Mouse (Mus musculus) ES-Bruce4 (cell line): ENCODE results near the gene Ercc4.

Experiments
- CTCF ChIP-seq: IDR thresholded peaks from one replicate; pipeline ENCODE4 v1.8.1; 2011; ENCODE audit warnings: low read depth, low read length
- EP300 ChIP-seq: IDR thresholded peaks from 2 replicates; pipeline ENCODE4 v1.6.1; 2011; ENCODE audit warnings: low read depth, low read length; ENCODE audit not compliant: insufficient read depth
- POLR2A ChIP-seq: IDR thresholded peaks from one replicate; pipeline ENCODE4 v1.8.1; 2011; ENCODE audit warnings: low read length; ENCODE audit not compliant: insufficient read depth

DNA sequence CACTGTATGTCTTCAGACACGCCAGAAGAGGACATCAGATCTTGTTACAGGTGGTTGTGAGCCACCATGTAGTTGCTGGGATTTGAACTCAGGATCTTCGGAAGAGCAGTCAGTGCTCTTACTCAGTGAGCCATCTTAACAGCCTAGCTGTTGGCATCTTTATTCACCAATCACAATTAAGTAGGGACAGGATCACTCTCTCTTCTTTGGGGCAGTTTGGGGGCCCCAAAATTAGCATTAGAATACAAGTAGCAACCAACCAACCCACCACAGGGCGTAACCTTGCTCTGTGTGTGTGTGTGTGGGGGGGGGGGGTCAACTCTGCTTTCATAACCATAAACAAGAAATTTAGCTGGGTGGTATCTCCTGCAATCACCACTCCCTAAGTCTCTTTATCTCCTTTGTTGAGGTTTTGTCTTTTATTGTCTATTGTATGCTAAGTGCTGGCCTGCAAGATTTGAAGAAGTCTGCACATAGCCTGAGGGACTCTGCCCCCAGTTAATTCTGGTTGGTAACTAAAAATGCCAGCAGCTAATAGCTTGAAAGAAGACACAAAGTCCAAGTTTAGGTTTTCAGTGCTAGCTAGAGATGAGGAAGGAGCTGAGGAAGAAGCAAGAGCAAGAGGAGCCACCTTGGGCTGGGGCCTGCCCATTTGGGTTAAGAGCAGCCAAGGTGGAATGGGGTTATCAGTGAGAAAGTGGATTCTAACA lies 10.3 kb downstream of the Ercc4 start:
- TF ChIP-seq EP300 = 0 out of 2 replicates have a peak, but pooled peaks have one; percentile 14
- TF ChIP-seq CTCF = no peak
- TF ChIP-seq POLR2A = no peak
